Mouse (Mus musculus): Measurements from ENCODE around the gene Pde11a.

DNA sequence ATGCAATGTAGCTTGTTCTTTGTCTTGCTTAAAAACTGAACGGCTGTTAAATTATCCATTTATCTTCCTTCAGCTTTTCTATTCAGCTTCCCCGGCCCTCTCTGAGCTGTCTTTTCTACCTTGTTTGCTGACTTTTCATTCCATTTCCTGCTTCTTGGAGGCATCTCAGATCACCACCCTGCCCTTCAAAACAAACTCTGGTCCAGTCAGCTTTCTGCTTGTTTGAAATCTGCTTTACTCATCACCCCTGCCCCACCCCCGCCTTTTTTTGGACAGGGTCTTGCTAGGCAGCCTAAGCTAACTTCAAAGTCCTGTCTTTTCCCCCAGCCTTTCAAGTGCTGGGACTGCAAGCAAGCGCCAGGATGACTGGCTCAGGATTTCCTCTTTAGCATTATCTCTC, 332.4 kb downstream of the Pde11a start:
- no peak for TF ChIP-seq CTCF (IDR thresholded peaks at IDR 0.05; ENCODE audit: low read depth, low read length)
- TF ChIP-seq GATA1 (IDR thresholded peaks at IDR 0.05; ENCODE audit: borderline replicate concordance, low read length) = no peak
- TF ChIP-seq POLR2AphosphoS5 (IDR thresholded peaks at IDR 0.05; ENCODE audit: insufficient replicate concordance, low read depth, low read length) = no peak
